Mouse (Mus musculus) testis, adult 2 months (tissue): Measurements from ENCODE around the gene Qtrt2.

Experiments used
- CTCF ChIP-seq: fragments of 200-500 bp; IDR thresholded peaks from 2 replicates; pipeline ENCODE4 v1.5.1; 2012; ENCODE audit warnings: low read depth, mild to moderate bottlenecking, inconsistent platforms, low read length, moderate library complexity; ENCODE audit not compliant: control insufficient read depth, insufficient read depth, insufficient replicate concordance
- POLR2A ChIP-seq: fragments of 200-500 bp; IDR thresholded peaks from 2 replicates; pipeline ENCODE4 v1.6.1; 2012; ENCODE audit warnings: low read depth, mild to moderate bottlenecking, inconsistent platforms, low read length, moderate library complexity; ENCODE audit not compliant: control insufficient read depth

DNA sequence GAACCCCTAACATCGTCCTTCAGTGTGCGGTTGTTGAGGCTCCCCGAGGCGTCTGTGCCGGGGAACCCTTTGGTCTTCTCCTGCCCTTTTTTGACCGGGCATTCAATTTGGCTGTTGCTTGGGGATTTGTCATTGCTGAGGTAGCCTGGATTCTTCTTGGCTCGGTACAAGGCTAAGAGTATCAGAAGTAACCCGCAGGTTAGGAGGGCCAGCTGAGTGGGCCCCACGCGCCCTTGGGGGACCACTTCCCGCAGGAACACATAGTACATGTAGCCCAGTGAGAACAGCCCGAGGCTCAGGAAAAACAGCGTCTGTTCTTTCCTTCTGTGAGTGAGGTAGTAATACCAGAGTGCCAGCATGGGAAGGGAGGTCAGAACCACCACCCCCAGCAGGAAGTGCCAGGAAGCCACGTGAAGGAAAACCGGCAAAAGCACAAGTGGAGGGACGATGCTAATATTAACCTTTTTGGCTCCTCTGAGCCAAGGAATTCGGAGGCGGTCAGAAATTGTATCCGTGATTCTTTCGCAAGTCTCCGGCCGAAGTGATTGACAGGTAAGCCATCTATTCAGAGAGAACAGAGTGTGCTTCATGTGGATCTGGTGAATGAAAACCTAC is 47.1 kb upstream of the Qtrt2 start:
- TF ChIP-seq CTCF (no peak), POLR2A (no peak)
